Mouse (Mus musculus) bone marrow macrophage, adult 2 months (primary cell): ENCODE data around the gene Traf7.

Experiments
- CTCF ChIP-seq: IDR thresholded peaks from 2 replicates; pipeline ENCODE4 v1.5.1; 2012; ENCODE audit warnings: low read depth, mild to moderate bottlenecking, low read length, moderate library complexity
- POLR2A ChIP-seq: IDR thresholded peaks from 2 replicates; pipeline ENCODE4 v1.6.1; 2012; ENCODE audit warnings: mild to moderate bottlenecking, low read depth, low read length, borderline replicate concordance

GRCm38 (mm10) chr17:24561592-24561991, 33.9 kb upstream of the Traf7 start:
- no peak for TF ChIP-seq POLR2A
- no peak for TF ChIP-seq CTCF
